Mouse (Mus musculus) heart, postnatal 0 days (tissue): ENCODE measurements around the gene Acox2.

ENCODE experiments used
- CTCF ChIP-seq: IDR thresholded peaks from 2 replicates; pipeline ENCODE4 v1.5.1; 2016; ENCODE audit warnings: antibody characterized with exemption, control low read depth, low read depth
- EP300 ChIP-seq: IDR thresholded peaks from 2 replicates; pipeline ENCODE4 v1.6.1; 2016; ENCODE audit warnings: antibody characterized with exemption, low read depth

- TF ChIP-seq CTCF (no peak), EP300 (no peak)
Measured at GRCm38 (mm10) chr14:8251330-8251885, 7.7 kb downstream of the Acox2 start.
